Mouse (Mus musculus) heart, embryonic 13.5 days (tissue): ENCODE measurements at regions not wholly inside any gene's neighbourhood (a gene's known extent, or its start where the extent isn't known, plus 50 kb on each side); places are given as distances from the start of the nearest gene placed in this dataset.

Source experiments
- ATAC-seq: fragments of 200-750 bp; cut with Nextera tagmentation; 2 replicates; pipeline ENCODE4 v1.8.0; 2017; ENCODE audit warnings: moderate TSS enrichment; ENCODE audit not compliant: insufficient number of reproducible peaks, low FRiP score, low TSS enrichment; ENCODE audit errors: extremely low read depth
- H3K27ac ChIP-seq: fragments of 300-500 bp; sonication (generic); replicated peaks from 2 replicates; pipeline ENCODE4 v1.5.1; 2015; ENCODE audit warnings: moderate library complexity, mild to moderate bottlenecking, inconsistent platforms
- H3K27me3 ChIP-seq: fragments of 300-500 bp; sonication (generic); replicated peaks from 2 replicates; pipeline ENCODE4 v1.6.1; 2015; ENCODE audit warnings: mild to moderate bottlenecking, inconsistent platforms
- H3K36me3 ChIP-seq: fragments of 300-500 bp; sonication (generic); 2 replicates; pipeline ENCODE4 v1.6.1; 2015; ENCODE audit warnings: mild to moderate bottlenecking, inconsistent platforms
- H3K4me1 ChIP-seq: fragments of 300-500 bp; sonication (generic); 2 replicates; pipeline ENCODE4 v1.6.1; 2015; ENCODE audit warnings: inconsistent platforms
- H3K4me2 ChIP-seq: fragments of 300-500 bp; sonication (generic); 2 replicates; pipeline ENCODE4 v1.6.1; 2015; ENCODE audit warnings: inconsistent platforms, mild to moderate bottlenecking, moderate library complexity
- H3K4me3 ChIP-seq: fragments of 300-500 bp; sonication (generic); 2 replicates; pipeline ENCODE4 v1.5.1; 2015; ENCODE audit warnings: moderate library complexity, mild to moderate bottlenecking, inconsistent platforms
- H3K9ac ChIP-seq: fragments of 300-500 bp; sonication (generic); 2 replicates; pipeline ENCODE4 v1.6.1; 2015; ENCODE audit warnings: inconsistent platforms, mild to moderate bottlenecking, moderate library complexity
- H3K9me3 ChIP-seq: fragments of 300-500 bp; sonication (generic); 2 replicates; pipeline ENCODE4 v1.6.1; 2016; ENCODE audit warnings: inconsistent platforms
- WGBS: fragments of 180-500 bp; shearing (Covaris S2); methylation state at CpG from one replicate; pipeline ENCODE4 v1.1.7; 2015; ENCODE audit warnings: mixed read lengths; 5-methylcytosine and 5-hydroxymethylcytosine counted together

GRCm38 (mm10) chr1:64287068-64287467 lies 165.0 kb upstream of the Klf7 start:
- WGBS: 62% methylated on average over 2 of the region's 2 CpGs
- H3K4me2 ChIP-seq: no peak overlapping the region
- peaks cover 15% of the 10 kb centered on the region for H3K4me1 ChIP-seq
- H3K36me3 ChIP-seq: no peaks in the 10 kb centered on the region
- no peaks in the 10 kb centered on the region for H3K9me3 ChIP-seq
- no peak for ATAC-seq
- H3K27ac ChIP-seq: no peak overlapping the region
- H3K4me3 ChIP-seq: no peak overlapping the region
- no peaks in the 10 kb centered on the region for H3K27me3 ChIP-seq
- H3K9ac ChIP-seq: no peak overlapping the region

GRCm38 (mm10) chr1:64284656-64285055 lies 162.6 kb upstream of the Klf7 start:
- H3K4me2 ChIP-seq: no peak overlapping the region
- H3K27me3 ChIP-seq: no peaks in the 10 kb centered on the region
- H3K9me3 ChIP-seq: no peaks in the 10 kb centered on the region
- WGBS: 62% methylated on average over 8 of the region's 8 CpGs
- no peak overlapping the region for H3K9ac ChIP-seq
- H3K4me3 ChIP-seq: no peak overlapping the region
- H3K36me3 ChIP-seq: no peaks in the 10 kb centered on the region
- no peak overlapping the region for H3K27ac ChIP-seq
- H3K4me1 ChIP-seq: peaks cover 8% of the 10 kb centered on the region
- no peak for ATAC-seq

DNA sequence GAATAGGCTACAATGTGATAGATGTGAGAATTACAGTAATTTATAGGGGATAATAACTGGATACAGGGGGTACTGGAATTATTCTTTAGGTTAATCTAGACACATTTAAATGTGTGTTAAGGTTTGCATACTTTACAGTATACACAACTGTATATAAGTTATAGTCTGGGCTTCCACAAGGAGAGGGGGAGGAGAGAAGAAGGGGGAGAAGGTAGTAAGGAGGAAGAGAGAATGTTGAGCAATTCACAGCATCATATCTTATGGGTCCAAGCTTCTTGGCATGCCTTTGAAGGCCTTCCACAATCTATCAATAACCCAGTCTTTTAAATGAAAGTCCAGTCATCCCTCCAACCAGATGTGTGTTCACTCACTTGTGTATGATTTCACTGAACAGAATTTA lies 153.8 kb upstream of the Klf7 start:
- no peaks in the 10 kb centered on the region for H3K9me3 ChIP-seq
- no peaks in the 10 kb centered on the region for H3K27me3 ChIP-seq
- no peaks in the 10 kb centered on the region for H3K4me1 ChIP-seq
- no peak overlapping the region for H3K27ac ChIP-seq
- no peak overlapping the region for H3K4me2 ChIP-seq
- no peak for ATAC-seq
- no peak overlapping the region for H3K9ac ChIP-seq
- H3K4me3 ChIP-seq: no peak overlapping the region
- no peaks in the 10 kb centered on the region for H3K36me3 ChIP-seq

- Histone ChIP-seq H3K27me3 (no peaks in the 10 kb centered on the region), H3K4me3 (no peak overlapping the region), H3K4me1 (no peaks in the 10 kb centered on the region), H3K9me3 (no peaks in the 10 kb centered on the region), H3K4me2 (no peak overlapping the region), H3K36me3 (no peaks in the 10 kb centered on the region), H3K27ac (no peak overlapping the region), H3K9ac (no peak overlapping the region)
- 63% methylated on average over 3 of the region's 3 CpGs for WGBS
- ATAC-seq: no peak
Observed at GRCm38 (mm10) chr1:64275086-64275802, 153.2 kb upstream of the Klf7 start.

DNA sequence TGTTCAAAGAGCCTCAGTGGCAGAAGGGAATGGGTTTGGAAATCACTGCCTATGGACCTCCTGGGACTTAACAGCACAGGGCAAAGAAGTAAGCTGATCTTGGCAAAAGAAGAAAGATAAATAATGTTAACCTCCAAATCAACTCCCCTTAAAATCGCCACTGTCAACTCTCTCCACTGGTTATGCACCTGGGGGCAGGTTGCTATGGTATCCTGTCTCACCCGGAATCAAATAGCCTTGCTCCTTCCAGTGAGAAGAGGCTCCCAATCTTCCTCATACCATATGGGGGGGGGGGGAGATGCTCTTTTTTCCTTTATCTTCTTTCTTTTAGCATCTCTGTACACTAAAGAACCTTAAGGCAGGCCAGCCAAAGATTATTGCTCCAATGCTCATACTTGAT lies 135.2 kb upstream of the Klf7 start:
- H3K27me3 ChIP-seq: no peaks in the 10 kb centered on the region
- ATAC-seq: no peak
- no peak overlapping the region for H3K27ac ChIP-seq
- no peak overlapping the region for H3K4me3 ChIP-seq
- no peaks in the 10 kb centered on the region for H3K9me3 ChIP-seq
- H3K9ac ChIP-seq: no peak overlapping the region
- H3K4me2 ChIP-seq: no peak overlapping the region
- H3K36me3 ChIP-seq: no peaks in the 10 kb centered on the region
- no peaks in the 10 kb centered on the region for H3K4me1 ChIP-seq
- 63% methylated on average over 2 of the region's 2 CpGs for WGBS

- H3K4me2 ChIP-seq: no peak overlapping the region
- ATAC-seq: no peak
- no peak overlapping the region for H3K4me3 ChIP-seq
- H3K27me3 ChIP-seq: no peaks in the 10 kb centered on the region
- no peak overlapping the region for H3K27ac ChIP-seq
- WGBS: 82% methylated on average over 14 of the region's 14 CpGs
- no peaks in the 10 kb centered on the region for H3K9me3 ChIP-seq
- no peaks in the 10 kb centered on the region for H3K36me3 ChIP-seq
- no peaks in the 10 kb centered on the region for H3K4me1 ChIP-seq
- no peak overlapping the region for H3K9ac ChIP-seq
Observed at GRCm38 (mm10) chr1:64255554-64256295, 133.6 kb upstream of the Klf7 start.

GRCm38 (mm10) chr1:64254673-64255072 lies 132.6 kb upstream of the Klf7 start:
- WGBS: 73% methylated on average over 8 of the region's 8 CpGs
- Histone ChIP-seq H3K36me3 (no peaks in the 10 kb centered on the region), H3K4me3 (no peak overlapping the region), H3K9ac (no peak overlapping the region), H3K27ac (no peak overlapping the region), H3K4me1 (no peaks in the 10 kb centered on the region), H3K4me2 (no peak overlapping the region), H3K27me3 (no peaks in the 10 kb centered on the region), H3K9me3 (no peaks in the 10 kb centered on the region)
- no peak for ATAC-seq

- no peak overlapping the region for H3K4me3 ChIP-seq
- no peaks in the 10 kb centered on the region for H3K36me3 ChIP-seq
- no peaks in the 10 kb centered on the region for H3K4me1 ChIP-seq
- no peak overlapping the region for H3K9ac ChIP-seq
- ATAC-seq: no peak
- WGBS: 69% methylated on average over 8 of the region's 8 CpGs
- H3K9me3 ChIP-seq: no peaks in the 10 kb centered on the region
- H3K27ac ChIP-seq: no peak overlapping the region
- H3K27me3 ChIP-seq: no peaks in the 10 kb centered on the region
- no peak overlapping the region for H3K4me2 ChIP-seq
Observed at GRCm38 (mm10) chr1:64253996-64254395, 131.9 kb upstream of the Klf7 start.

GRCm38 (mm10) chr1:64242401-64242800 lies 120.3 kb upstream of the Klf7 start:
- Histone ChIP-seq H3K4me3 (no peak overlapping the region), H3K36me3 (no peaks in the 10 kb centered on the region), H3K4me1 (no peaks in the 10 kb centered on the region), H3K27me3 (no peaks in the 10 kb centered on the region), H3K27ac (no peak overlapping the region), H3K9ac (no peak overlapping the region), H3K9me3 (0 out of 2 replicates have a peak, but pooled peaks cover 4% of the 10 kb centered on the region), H3K4me2 (no peak overlapping the region)
- ATAC-seq: no peak
- WGBS: 56% methylated on average over 2 of the region's 2 CpGs

GRCm38 (mm10) chr1:64229654-64230053 lies 107.6 kb upstream of the Klf7 start:
- H3K9me3 ChIP-seq: no peaks in the 10 kb centered on the region
- no peaks in the 10 kb centered on the region for H3K36me3 ChIP-seq
- no peak overlapping the region for H3K4me3 ChIP-seq
- no peaks in the 10 kb centered on the region for H3K27me3 ChIP-seq
- no peak for ATAC-seq
- no peak overlapping the region for H3K27ac ChIP-seq
- no peak overlapping the region for H3K9ac ChIP-seq
- WGBS: 67% methylated on average over 1 of the region's 1 CpGs
- no peak overlapping the region for H3K4me2 ChIP-seq
- peaks cover 24% of the 10 kb centered on the region for H3K4me1 ChIP-seq

DNA sequence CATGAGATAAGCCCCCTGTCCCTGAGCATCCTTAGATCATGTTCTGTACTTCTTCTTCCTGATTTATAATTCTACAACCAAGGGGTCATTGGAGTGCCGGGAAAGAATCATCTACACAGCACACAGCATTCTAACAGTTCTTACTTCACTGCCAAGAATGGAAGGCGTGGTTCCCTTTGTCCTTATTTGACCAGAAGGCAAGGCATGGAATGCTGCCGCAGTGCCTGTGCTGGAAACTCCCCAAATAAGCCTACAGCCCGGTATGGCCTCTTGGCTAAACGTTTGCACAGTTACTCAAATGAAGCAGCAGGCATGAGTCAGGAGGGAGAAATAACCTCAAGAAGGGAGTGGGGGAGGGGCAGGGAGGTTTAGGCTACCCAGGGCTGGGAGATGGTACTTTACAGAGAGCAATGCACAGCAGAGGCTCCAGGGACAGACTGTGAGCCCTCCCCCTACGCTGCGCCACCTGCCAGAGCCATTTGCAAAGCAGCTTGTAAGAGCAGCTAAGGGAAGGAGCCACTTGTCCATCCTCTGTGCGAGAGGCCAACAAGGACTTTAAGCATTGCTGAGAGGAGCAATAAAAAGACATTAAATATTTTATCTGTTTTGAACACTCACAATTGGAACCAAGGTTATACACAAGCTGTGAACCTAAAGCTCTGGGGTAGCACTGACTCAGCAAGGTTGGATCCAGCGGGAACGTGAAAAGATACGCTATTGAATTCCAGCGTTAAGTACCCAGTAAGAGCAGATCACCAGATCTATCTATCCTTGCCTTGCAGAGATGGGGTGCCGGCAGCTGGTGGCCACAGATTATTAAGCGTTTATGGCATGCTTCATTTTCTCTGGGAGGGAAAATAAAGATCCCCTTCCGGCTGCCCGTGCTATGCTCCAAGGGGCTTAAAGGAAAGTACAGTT lies 104.2 kb upstream of the Klf7 start:
- Histone ChIP-seq H3K9me3 (no peaks in the 10 kb centered on the region), H3K27ac (peak overlapping the region; percentile 64), H3K4me1 (peaks cover 33% of the 10 kb centered on the region), H3K9ac (0 out of 2 replicates have a peak overlapping the region, but pooled peaks have one; percentile 17), H3K4me3 (no peak overlapping the region), H3K36me3 (no peaks in the 10 kb centered on the region), H3K4me2 (peak overlapping the region; percentile 42), H3K27me3 (no peaks in the 10 kb centered on the region)
- WGBS: 31% methylated on average over 16 of the region's 16 CpGs
- no peak; the same call in 1 of the 2 replicates for ATAC-seq
